Mouse (Mus musculus) testis, adult 2 months (tissue): Measurements from ENCODE around the gene Cc2d2b. TPM values are rescaled to one million over a fixed set of nuclear protein-coding genes. Genes with fewer than 3 reads are reported as not detected.

Experiments
- H3K27ac ChIP-seq: fragments of 200-500 bp; 2 replicates; pipeline ENCODE4 v1.5.1; 2012; ENCODE audit warnings: low read depth, low read length; ENCODE audit not compliant: control insufficient read depth, insufficient read depth
- H3K27me3 ChIP-seq: fragments of 200-500 bp; 2 replicates; pipeline ENCODE4 v1.6.1; 2012; ENCODE audit warnings: mild to moderate bottlenecking, low read length, moderate library complexity; ENCODE audit not compliant: control insufficient read depth, insufficient read depth
- H3K36me3 ChIP-seq: fragments of 200-500 bp; 2 replicates; pipeline ENCODE4 v1.6.1; 2012; ENCODE audit warnings: mild to moderate bottlenecking, low read length; ENCODE audit not compliant: control insufficient read depth, insufficient read depth
- H3K4me1 ChIP-seq: fragments of 200-500 bp; 2 replicates; pipeline ENCODE4 v1.6.1; 2012; ENCODE audit warnings: low read length; ENCODE audit not compliant: control insufficient read depth, insufficient read depth
- H3K4me3 ChIP-seq: fragments of 200-500 bp; 2 replicates; pipeline ENCODE4 v1.5.1; 2012; ENCODE audit warnings: low read depth, mild to moderate bottlenecking, low read length, moderate library complexity, mixed read lengths; ENCODE audit not compliant: control insufficient read depth
- CTCF ChIP-seq: fragments of 200-500 bp; IDR thresholded peaks from 2 replicates; pipeline ENCODE4 v1.5.1; 2012; ENCODE audit warnings: low read depth, mild to moderate bottlenecking, inconsistent platforms, low read length, moderate library complexity; ENCODE audit not compliant: control insufficient read depth, insufficient read depth, insufficient replicate concordance
- POLR2A ChIP-seq: fragments of 200-500 bp; IDR thresholded peaks from 2 replicates; pipeline ENCODE4 v1.6.1; 2012; ENCODE audit warnings: low read depth, mild to moderate bottlenecking, inconsistent platforms, low read length, moderate library complexity; ENCODE audit not compliant: control insufficient read depth
- polyA plus RNA-seq: library from polyadenylated mRNA; depleted of rRNA; stranded (reverse); fragments of >200 nt; gene quantifications from 2 replicates; pipeline ENCODE4 v1.2.3, GENCODE M21; 2012

Cc2d2b gene
- polyA plus RNA-seq, 1 experiment, result 11.3 TPM

- H3K27ac ChIP-seq, result no peak overlapping the region
- no peak overlapping the region for H3K4me3 ChIP-seq
- H3K36me3 ChIP-seq, result peaks cover 3% of the 10 kb centered on the region
- H3K27me3 ChIP-seq, result no peaks in the 10 kb centered on the region
- H3K4me1 ChIP-seq, result peaks cover 12% of the 10 kb centered on the region
- TF ChIP-seq POLR2A, result no peak
- TF ChIP-seq CTCF, result no peak
These were observed 11.5 kb downstream of the Cc2d2b start for GRCm38 (mm10) chr19:40760071-40760470.

- Histone ChIP-seq H3K36me3 (peaks cover 1% of the 10 kb centered on the region; the same call in 1 of the 2 replicates), H3K27me3 (no peaks in the 10 kb centered on the region), H3K4me3 (peak overlapping the region; percentile 85), H3K4me1 (peaks cover 12% of the 10 kb centered on the region), H3K27ac (peak overlapping the region; percentile 67)
- no peak for TF ChIP-seq POLR2A
- no peak for TF ChIP-seq CTCF
These were observed 13.6 kb downstream of the Cc2d2b start for GRCm38 (mm10) chr19:40762023-40762759.

GRCm38 (mm10) chr19:40767189-40767588 is 18.6 kb downstream of the Cc2d2b start:
- TF ChIP-seq CTCF (no peak), POLR2A (no peak)
- H3K4me3 ChIP-seq, result no peak overlapping the region
- H3K27ac ChIP-seq, result no peak overlapping the region
- no peaks in the 10 kb centered on the region for H3K36me3 ChIP-seq
- no peaks in the 10 kb centered on the region for H3K27me3 ChIP-seq
- H3K4me1 ChIP-seq, result peaks cover under 1% of the 10 kb centered on the region; the same call in 1 of the 2 replicates

GRCm38 (mm10) chr19:40769341-40769770 is 20.8 kb downstream of the Cc2d2b start:
- no peaks in the 10 kb centered on the region; the same call in 1 of the 2 replicates for H3K36me3 ChIP-seq
- no peaks in the 10 kb centered on the region for H3K4me1 ChIP-seq
- H3K27ac ChIP-seq, result no peak overlapping the region
- no peak overlapping the region for H3K4me3 ChIP-seq
- TF ChIP-seq POLR2A (no peak), CTCF (no peak)
- H3K27me3 ChIP-seq, result no peaks in the 10 kb centered on the region

GRCm38 (mm10) chr19:40788004-40788714 is 39.6 kb downstream of the Cc2d2b start:
- Histone ChIP-seq H3K36me3 (no peaks in the 10 kb centered on the region), H3K4me3 (no peak overlapping the region), H3K27me3 (no peaks in the 10 kb centered on the region), H3K27ac (no peak overlapping the region), H3K4me1 (no peaks in the 10 kb centered on the region)
- TF ChIP-seq POLR2A (no peak), CTCF (no peak)

GRCm38 (mm10) chr19:40788715-40789084 is 40.1 kb downstream of the Cc2d2b start:
- Histone ChIP-seq H3K4me1 (no peaks in the 10 kb centered on the region), H3K27ac (no peak overlapping the region), H3K27me3 (no peaks in the 10 kb centered on the region), H3K36me3 (no peaks in the 10 kb centered on the region), H3K4me3 (no peak overlapping the region)
- TF ChIP-seq CTCF (no peak), POLR2A (no peak)

GRCm38 (mm10) chr19:40805176-40805737 is 56.7 kb downstream of the Cc2d2b start:
- Histone ChIP-seq H3K27ac (no peak overlapping the region), H3K4me3 (no peak overlapping the region), H3K4me1 (no peaks in the 10 kb centered on the region)

More at GRCm38 (mm10) chr19:40805176-40805737, 56.7 kb downstream of the Cc2d2b start:
- TF ChIP-seq CTCF (no peak), POLR2A (no peak)
- no peaks in the 10 kb centered on the region for H3K27me3 ChIP-seq
- H3K36me3 ChIP-seq, result no peaks in the 10 kb centered on the region
